Mouse (Mus musculus) Muller cell, postnatal 12 days (primary cell): Measurements from ENCODE around the gene Tgfbr3.
"Not testable (repeated sequence)": the region's sequence is repeated elsewhere in the genome, so short reads cannot be mapped to it uniquely, and the experiment has no call there.

Source experiments
- DNase-seq: peaks from one replicate; pipeline ENCODE4 v3.0.0-alpha.2; 2015; ENCODE audit errors: inconsistent ontology term

Gene Tgfbr3

GRCm38 (mm10) chr5:107240276-107240675 lies 49.2 kb downstream of the Tgfbr3 start:
- peak; percentile 31 for DNase-seq

GRCm38 (mm10) chr5:107237971-107238426 lies 51.4 kb downstream of the Tgfbr3 start:
- peak; percentile 46 for DNase-seq

GRCm38 (mm10) chr5:107236975-107237374 lies 52.5 kb downstream of the Tgfbr3 start:
- no peak for DNase-seq

- no peak for DNase-seq
Observed at GRCm38 (mm10) chr5:107236039-107236438, 53.4 kb downstream of the Tgfbr3 start.

- no peak for DNase-seq
Observed at GRCm38 (mm10) chr5:107233366-107234354, 55.8 kb downstream of the Tgfbr3 start.

GRCm38 (mm10) chr5:107230189-107230588 lies 59.2 kb downstream of the Tgfbr3 start:
- DNase-seq = no peak

GRCm38 (mm10) chr5:107229037-107229436 lies 60.4 kb downstream of the Tgfbr3 start:
- no peak for DNase-seq

GRCm38 (mm10) chr5:107227580-107227979 lies 61.8 kb downstream of the Tgfbr3 start:
- DNase-seq = no peak

- DNase-seq = no peak
Observed at GRCm38 (mm10) chr5:107224820-107225417, 64.5 kb downstream of the Tgfbr3 start.

GRCm38 (mm10) chr5:107224151-107224550 lies 65.3 kb downstream of the Tgfbr3 start:
- no peak for DNase-seq

- DNase-seq = not testable (repeated sequence)
Observed at GRCm38 (mm10) chr5:107223483-107223882, 65.9 kb downstream of the Tgfbr3 start.

GRCm38 (mm10) chr5:107223029-107223428 lies 66.4 kb downstream of the Tgfbr3 start:
- no peak for DNase-seq

GRCm38 (mm10) chr5:107222670-107223005 lies 66.8 kb downstream of the Tgfbr3 start:
- no peak for DNase-seq

- no peak for DNase-seq
Observed at GRCm38 (mm10) chr5:107221892-107222669, 67.3 kb downstream of the Tgfbr3 start.

- DNase-seq = no peak
Observed at GRCm38 (mm10) chr5:107220936-107221335, 68.5 kb downstream of the Tgfbr3 start.

- no peak for DNase-seq
Observed at GRCm38 (mm10) chr5:107219883-107220282, 69.5 kb downstream of the Tgfbr3 start.

GRCm38 (mm10) chr5:107219318-107219717 lies 70.1 kb downstream of the Tgfbr3 start:
- DNase-seq = no peak

GRCm38 (mm10) chr5:107218594-107218993 lies 70.8 kb downstream of the Tgfbr3 start:
- DNase-seq = no peak

GRCm38 (mm10) chr5:107217139-107217538 lies 72.3 kb downstream of the Tgfbr3 start:
- no peak for DNase-seq

- DNase-seq = no peak
Observed at GRCm38 (mm10) chr5:107213373-107214132, 75.9 kb downstream of the Tgfbr3 start.

GRCm38 (mm10) chr5:107211830-107212370 lies 77.5 kb downstream of the Tgfbr3 start:
- DNase-seq = no peak
